Mouse (Mus musculus): ENCODE data around the gene Rgmb. TPM values are rescaled to one million over a fixed set of nuclear protein-coding genes. Genes with fewer than 3 reads are reported as not detected.

Gene Rgmb
- polyA plus RNA-seq, 1 experiment: 11.2 TPM

- H3K27ac ChIP-seq (ENCODE audit: insufficient read depth, low read length): no peak overlapping the region
- TF ChIP-seq CTCF (IDR thresholded peaks at IDR 0.05; ENCODE audit: low read depth, low read length) (no peak), POLR2A (IDR thresholded peaks at IDR 0.05; ENCODE audit: insufficient read depth, low read length) (no peak), EP300 (IDR thresholded peaks at IDR 0.05; ENCODE audit: insufficient read depth, low read depth, low read length) (no peak)
Measured at GRCm38 (mm10) chr17:15820761-15821160, 10.1 kb downstream of the Rgmb start.

GRCm38 (mm10) chr17:15820146-15820545 lies 10.7 kb downstream of the Rgmb start:
- no peaks in the 10 kb centered on the region for H3K4me1 ChIP-seq (ENCODE audit: control insufficient read depth, insufficient read depth, low read length)
- peaks cover 2% of the 10 kb centered on the region for H3K36me3 ChIP-seq (ENCODE audit: control insufficient read depth, insufficient read depth, low read length, poor library complexity, severe bottlenecking)
- H3K4me3 ChIP-seq (ENCODE audit: low read depth, low read length): no peak overlapping the region
- H3K9ac ChIP-seq (ENCODE audit: low read depth, poor library complexity, severe bottlenecking): no peak overlapping the region
- no peaks in the 10 kb centered on the region for H3K9me3 ChIP-seq (replicated peaks; ENCODE audit: control insufficient read depth, insufficient read depth, low read length, poor library complexity, severe bottlenecking)
- H3K27ac ChIP-seq (ENCODE audit: insufficient read depth, low read length): no peak overlapping the region
- TF ChIP-seq POLR2A (IDR thresholded peaks at IDR 0.05; ENCODE audit: insufficient read depth, low read length) (no peak), EP300 (IDR thresholded peaks at IDR 0.05; ENCODE audit: insufficient read depth, low read depth, low read length) (no peak)
- 0 out of 2 replicates have a peak, but pooled peaks cover 1% of the 10 kb centered on the region for H3K27me3 ChIP-seq (ENCODE audit: control insufficient read depth, insufficient read depth, low read length, poor library complexity, severe bottlenecking)

More at GRCm38 (mm10) chr17:15820761-15821160, 10.1 kb downstream of the Rgmb start:
- Histone ChIP-seq H3K9me3 (replicated peaks; ENCODE audit: control insufficient read depth, insufficient read depth, low read length, poor library complexity, severe bottlenecking) (no peaks in the 10 kb centered on the region), H3K4me1 (ENCODE audit: control insufficient read depth, insufficient read depth, low read length) (no peaks in the 10 kb centered on the region), H3K4me3 (ENCODE audit: low read depth, low read length) (no peak overlapping the region), H3K27me3 (ENCODE audit: control insufficient read depth, insufficient read depth, low read length, poor library complexity, severe bottlenecking) (0 out of 2 replicates have a peak, but pooled peaks cover 1% of the 10 kb centered on the region), H3K9ac (ENCODE audit: low read depth, poor library complexity, severe bottlenecking) (no peak overlapping the region), H3K36me3 (ENCODE audit: control insufficient read depth, insufficient read depth, low read length, poor library complexity, severe bottlenecking) (peaks cover 2% of the 10 kb centered on the region)

- no peaks in the 10 kb centered on the region for H3K9me3 ChIP-seq (replicated peaks; ENCODE audit: control insufficient read depth, insufficient read depth, low read length, poor library complexity, severe bottlenecking)
- no peak for TF ChIP-seq POLR2A (IDR thresholded peaks at IDR 0.05; ENCODE audit: insufficient read depth, low read length)
- no peak for TF ChIP-seq EP300 (IDR thresholded peaks at IDR 0.05; ENCODE audit: insufficient read depth, low read depth, low read length)
- TF ChIP-seq CTCF (IDR thresholded peaks at IDR 0.05; ENCODE audit: low read depth, low read length): no peak
- no peak overlapping the region for H3K27ac ChIP-seq (ENCODE audit: insufficient read depth, low read length)
- H3K9ac ChIP-seq (ENCODE audit: low read depth, poor library complexity, severe bottlenecking): no peak overlapping the region
- no peaks in the 10 kb centered on the region for H3K27me3 ChIP-seq (ENCODE audit: control insufficient read depth, insufficient read depth, low read length, poor library complexity, severe bottlenecking)
- peaks cover 4% of the 10 kb centered on the region for H3K36me3 ChIP-seq (ENCODE audit: control insufficient read depth, insufficient read depth, low read length, poor library complexity, severe bottlenecking)
- no peak overlapping the region for H3K4me3 ChIP-seq (ENCODE audit: low read depth, low read length)
- H3K4me1 ChIP-seq (ENCODE audit: control insufficient read depth, insufficient read depth, low read length): no peaks in the 10 kb centered on the region
Measured at GRCm38 (mm10) chr17:15818372-15818771, 12.5 kb downstream of the Rgmb start.

GRCm38 (mm10) chr17:15817634-15818033 lies 13.2 kb downstream of the Rgmb start:
- H3K36me3 ChIP-seq (ENCODE audit: control insufficient read depth, insufficient read depth, low read length, poor library complexity, severe bottlenecking): peaks cover 4% of the 10 kb centered on the region
- H3K27ac ChIP-seq (ENCODE audit: insufficient read depth, low read length): no peak overlapping the region
- no peaks in the 10 kb centered on the region for H3K9me3 ChIP-seq (replicated peaks; ENCODE audit: control insufficient read depth, insufficient read depth, low read length, poor library complexity, severe bottlenecking)
- H3K27me3 ChIP-seq (ENCODE audit: control insufficient read depth, insufficient read depth, low read length, poor library complexity, severe bottlenecking): no peaks in the 10 kb centered on the region
- no peaks in the 10 kb centered on the region for H3K4me1 ChIP-seq (ENCODE audit: control insufficient read depth, insufficient read depth, low read length)
- no peak overlapping the region for H3K4me3 ChIP-seq (ENCODE audit: low read depth, low read length)
- H3K9ac ChIP-seq (ENCODE audit: low read depth, poor library complexity, severe bottlenecking): no peak overlapping the region
- TF ChIP-seq CTCF (IDR thresholded peaks at IDR 0.05; ENCODE audit: low read depth, low read length): no peak
- TF ChIP-seq EP300 (IDR thresholded peaks at IDR 0.05; ENCODE audit: insufficient read depth, low read depth, low read length): no peak
- TF ChIP-seq POLR2A (IDR thresholded peaks at IDR 0.05; ENCODE audit: insufficient read depth, low read length): no peak

- TF ChIP-seq EP300 (IDR thresholded peaks at IDR 0.05; ENCODE audit: insufficient read depth, low read depth, low read length) (no peak), POLR2A (IDR thresholded peaks at IDR 0.05; ENCODE audit: insufficient read depth, low read length) (no peak), CTCF (IDR thresholded peaks at IDR 0.05; ENCODE audit: low read depth, low read length) (no peak)
- H3K4me3 ChIP-seq (ENCODE audit: low read depth, low read length): no peak overlapping the region
- H3K4me1 ChIP-seq (ENCODE audit: control insufficient read depth, insufficient read depth, low read length): no peaks in the 10 kb centered on the region
Measured at GRCm38 (mm10) chr17:15817096-15817450, 13.8 kb downstream of the Rgmb start.

GRCm38 (mm10) chr17:15816379-15817095 lies 14.3 kb downstream of the Rgmb start:
- H3K4me3 ChIP-seq (ENCODE audit: low read depth, low read length): no peak overlapping the region
- no peak for TF ChIP-seq EP300 (IDR thresholded peaks at IDR 0.05; ENCODE audit: insufficient read depth, low read depth, low read length)
- no peak for TF ChIP-seq CTCF (IDR thresholded peaks at IDR 0.05; ENCODE audit: low read depth, low read length)
- TF ChIP-seq POLR2A (IDR thresholded peaks at IDR 0.05; ENCODE audit: insufficient read depth, low read length): no peak
- no peaks in the 10 kb centered on the region for H3K27me3 ChIP-seq (ENCODE audit: control insufficient read depth, insufficient read depth, low read length, poor library complexity, severe bottlenecking)
- no peaks in the 10 kb centered on the region for H3K4me1 ChIP-seq (ENCODE audit: control insufficient read depth, insufficient read depth, low read length)
- no peak overlapping the region for H3K9ac ChIP-seq (ENCODE audit: low read depth, poor library complexity, severe bottlenecking)
- H3K27ac ChIP-seq (ENCODE audit: insufficient read depth, low read length): no peak overlapping the region
- peaks cover 4% of the 10 kb centered on the region for H3K36me3 ChIP-seq (ENCODE audit: control insufficient read depth, insufficient read depth, low read length, poor library complexity, severe bottlenecking)
- no peaks in the 10 kb centered on the region for H3K9me3 ChIP-seq (replicated peaks; ENCODE audit: control insufficient read depth, insufficient read depth, low read length, poor library complexity, severe bottlenecking)

More at GRCm38 (mm10) chr17:15817096-15817450, 13.8 kb downstream of the Rgmb start:
- Histone ChIP-seq H3K36me3 (ENCODE audit: control insufficient read depth, insufficient read depth, low read length, poor library complexity, severe bottlenecking) (peaks cover 4% of the 10 kb centered on the region), H3K27ac (ENCODE audit: insufficient read depth, low read length) (no peak overlapping the region), H3K9ac (ENCODE audit: low read depth, poor library complexity, severe bottlenecking) (no peak overlapping the region), H3K27me3 (ENCODE audit: control insufficient read depth, insufficient read depth, low read length, poor library complexity, severe bottlenecking) (no peaks in the 10 kb centered on the region), H3K9me3 (replicated peaks; ENCODE audit: control insufficient read depth, insufficient read depth, low read length, poor library complexity, severe bottlenecking) (no peaks in the 10 kb centered on the region)

All from ES-Bruce4 (cell line).